Mouse (Mus musculus): ENCODE measurements around the gene Nfkb1.

- TF ChIP-seq CTCF (IDR thresholded peaks at IDR 0.05) = no peak
- no peak for TF ChIP-seq EP300 (IDR thresholded peaks at IDR 0.05)
These were observed 20.3 kb upstream of the Nfkb1 start for GRCm38 (mm10) chr3:135711613-135712012.
